Mouse (Mus musculus): ENCODE measurements around the gene Gm17728. TPM values are rescaled to one million over a fixed set of nuclear protein-coding genes. Genes with fewer than 3 reads are reported as not detected.

The Gm17728 gene
- polyA plus RNA-seq, 1 experiment from 2014 or later: not detected

DNA sequence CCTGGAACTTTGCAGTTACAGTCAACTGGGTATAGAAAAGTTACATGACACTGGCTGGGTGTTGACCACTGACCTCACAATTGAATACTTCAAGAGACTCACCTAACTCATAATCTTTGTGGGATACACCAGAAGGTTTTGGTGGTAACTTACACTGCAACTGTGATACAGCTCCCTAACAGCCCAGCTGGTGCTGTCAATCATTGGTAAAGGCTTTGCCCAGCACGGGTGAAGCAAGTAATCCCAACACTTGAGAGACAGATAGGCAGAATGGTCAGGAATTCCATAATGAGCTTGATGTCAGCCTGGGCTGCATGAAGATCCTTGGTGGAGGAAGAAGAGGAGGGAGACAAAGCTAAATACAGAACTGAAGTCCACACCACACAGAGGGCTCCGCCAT is 39.0 kb downstream of the Gm17728 start:
- WGBS: 69% methylated on average over 2 of the region's 2 CpGs
- ATAC-seq (ENCODE audit: insufficient read depth, low FRiP score): no peak
- no peak overlapping the region for H3K27ac ChIP-seq (ENCODE audit: low read length)
- H3K9ac ChIP-seq (ENCODE audit: low read length): no peak overlapping the region
- H3K36me3 ChIP-seq (ENCODE audit: control insufficient read depth, insufficient read depth, low read length): no peaks in the 10 kb centered on the region
- H3K9me3 ChIP-seq (replicated peaks; ENCODE audit: control insufficient read depth, low read length): no peaks in the 10 kb centered on the region
- no peak overlapping the region for H3K4me2 ChIP-seq (ENCODE audit: low read depth, low read length)
- no peak overlapping the region for H3K4me3 ChIP-seq (replicated peaks; ENCODE audit: low read length)
- no peaks in the 10 kb centered on the region for H3K4me1 ChIP-seq (ENCODE audit: control insufficient read depth, insufficient read depth, low read length)
- H3K27me3 ChIP-seq (ENCODE audit: control insufficient read depth, insufficient read depth, low read length): no peaks in the 10 kb centered on the region

Other genes starting within 250 kb of the Gm17728 start
- not detected in 2 replicates for gene Pabpc6, start 247.7 kb downstream of the Gm17728 start, polyA plus RNA-seq (2015; fragmentation: Nextera tagmentation; extraction: Ambion mirVana)